Mouse (Mus musculus) lung, embryonic 16.5 days (tissue): Measurements from ENCODE around the gene Slco4c1. TPM values are rescaled to one million over a fixed set of nuclear protein-coding genes. Genes with fewer than 3 reads are reported as not detected.

Source experiments
- ATAC-seq: fragments of 200-750 bp; cut with Nextera tagmentation; 2 replicates; pipeline ENCODE4 v1.8.0; 2017; ENCODE audit warnings: low read depth, mild to moderate bottlenecking, moderate library complexity
- H3K27ac ChIP-seq: fragments of 300-500 bp; sonication (generic); 2 replicates; pipeline ENCODE4 v1.5.1; 2014; ENCODE audit warnings: mild to moderate bottlenecking, control low read depth, low read length
- H3K27me3 ChIP-seq: fragments of 300-500 bp; sonication (generic); 2 replicates; pipeline ENCODE4 v1.6.1; 2014; ENCODE audit warnings: low read depth, low read length, mixed read lengths; ENCODE audit not compliant: control insufficient read depth, insufficient read depth
- H3K36me3 ChIP-seq: fragments of 300-500 bp; sonication (generic); 2 replicates; pipeline ENCODE4 v1.6.1; 2014; ENCODE audit warnings: low read length; ENCODE audit not compliant: control insufficient read depth, insufficient read depth
- H3K4me1 ChIP-seq: fragments of 300-500 bp; sonication (generic); replicated peaks from 2 replicates; pipeline ENCODE4 v1.6.1; 2014; ENCODE audit warnings: low read length, mixed read lengths; ENCODE audit not compliant: control insufficient read depth, insufficient read depth
- H3K4me2 ChIP-seq: fragments of 300-500 bp; sonication (generic); 2 replicates; pipeline ENCODE4 v1.6.1; 2014; ENCODE audit warnings: low read depth, low read length, control low read depth
- H3K4me3 ChIP-seq: fragments of 300-500 bp; sonication (generic); 2 replicates; pipeline ENCODE4 v1.5.1; 2014; ENCODE audit warnings: mild to moderate bottlenecking, low read length, control low read depth
- H3K9ac ChIP-seq: fragments of 300-500 bp; sonication (generic); 2 replicates; pipeline ENCODE4 v1.6.1; 2014; ENCODE audit warnings: low read length, control low read depth
- H3K9me3 ChIP-seq: fragments of 300-500 bp; sonication (generic); 2 replicates; pipeline ENCODE4 v1.6.1; 2016; ENCODE audit warnings: low read length; ENCODE audit not compliant: control insufficient read depth
- WGBS: fragments of 180-500 bp; shearing (Covaris S2); extraction: QIAGEN DNeasy Blood & Tissue Kit; methylation state at CpG from one replicate; pipeline ENCODE4 v1.1.7; 2014; 5-methylcytosine and 5-hydroxymethylcytosine counted together
- polyA plus RNA-seq: library from polyadenylated mRNA; unstranded; fragments of >200 nt; fragmentation: Nextera tagmentation; extraction: Ambion mirVana; gene quantifications from 2 replicates; pipeline ENCODE4 v1.2.1, GENCODE M21; 2015

Slco4c1 gene
- polyA plus RNA-seq, 1 experiment from 2014 or later = 10.6 TPM

DNA sequence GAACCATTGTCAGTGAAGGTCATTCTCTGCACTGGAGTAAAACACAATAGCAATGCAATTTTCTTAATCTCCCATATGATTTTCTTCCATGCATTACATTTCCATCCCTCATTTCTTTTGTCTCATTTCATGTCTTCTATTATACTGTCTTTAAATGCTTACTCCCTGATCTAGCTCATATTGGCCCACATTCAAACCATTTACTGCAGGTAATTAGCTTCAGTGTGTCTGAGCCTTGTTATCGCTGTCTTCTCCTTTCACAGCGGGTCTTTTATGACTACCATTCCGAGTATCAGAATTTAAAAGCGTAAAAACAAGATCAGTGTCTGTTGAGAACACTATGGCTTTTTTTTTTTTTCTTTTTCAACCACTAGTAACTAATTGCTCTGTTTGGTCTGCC is 77.3 kb downstream of the Slco4c1 start:
- no peak overlapping the region for H3K27ac ChIP-seq
- H3K4me3 ChIP-seq = no peak overlapping the region
- no peaks in the 10 kb centered on the region for H3K27me3 ChIP-seq
- WGBS = 90% methylated on average over 4 of the region's 4 CpGs
- no peaks in the 10 kb centered on the region for H3K36me3 ChIP-seq
- H3K4me1 ChIP-seq = no peaks in the 10 kb centered on the region
- H3K9me3 ChIP-seq = no peaks in the 10 kb centered on the region
- no peak for ATAC-seq
- no peak overlapping the region for H3K9ac ChIP-seq
- H3K4me2 ChIP-seq = no peak overlapping the region

DNA sequence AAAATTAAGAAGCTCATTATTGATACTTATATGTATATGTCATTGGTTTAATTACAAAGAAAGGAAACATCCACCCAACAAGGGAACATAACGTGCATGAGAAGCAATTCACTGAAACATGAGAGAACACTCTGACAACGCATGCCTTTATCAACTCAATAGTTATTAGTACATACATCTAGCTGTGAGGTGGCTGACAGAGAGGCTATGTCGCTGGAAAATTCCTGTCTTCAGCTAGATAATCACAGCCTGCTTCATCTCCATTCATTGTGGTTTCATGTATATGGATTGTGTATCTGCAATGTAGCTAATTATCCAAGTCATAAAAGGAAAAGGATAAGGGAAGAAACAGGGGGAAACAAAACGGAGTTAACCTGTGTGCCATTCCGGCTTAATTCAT is 77.7 kb downstream of the Slco4c1 start:
- WGBS = 70% methylated on average over 5 of the region's 5 CpGs
- ATAC-seq = no peak
- no peaks in the 10 kb centered on the region for H3K36me3 ChIP-seq
- no peak overlapping the region for H3K4me3 ChIP-seq
- no peak overlapping the region for H3K4me2 ChIP-seq
- H3K4me1 ChIP-seq = no peaks in the 10 kb centered on the region
- no peak overlapping the region for H3K9ac ChIP-seq
- H3K27me3 ChIP-seq = no peaks in the 10 kb centered on the region
- H3K27ac ChIP-seq = no peak overlapping the region
- no peaks in the 10 kb centered on the region for H3K9me3 ChIP-seq

DNA sequence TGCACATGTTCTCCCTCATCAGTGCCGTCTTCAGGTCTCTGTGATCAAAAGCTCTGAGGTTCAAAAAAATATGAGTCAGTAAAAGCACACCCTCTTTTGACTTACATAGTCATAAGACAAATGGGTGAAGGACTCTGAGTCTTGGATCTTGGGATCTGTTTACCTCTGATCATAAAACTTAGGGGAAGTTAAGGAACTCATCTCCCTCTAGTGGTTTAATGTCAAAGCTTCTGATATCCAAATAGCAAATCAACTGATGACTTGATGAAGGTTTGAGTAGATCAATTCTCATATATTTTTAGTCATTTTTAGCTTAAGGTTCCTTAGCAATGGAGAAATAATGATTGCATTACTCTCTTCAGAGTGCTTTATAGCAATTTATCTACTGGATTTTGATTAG is 82.7 kb downstream of the Slco4c1 start:
- H3K4me2 ChIP-seq = no peak overlapping the region
- 81% methylated on average over 1 of the region's 1 CpGs for whole genome bisulfite sequencing
- H3K36me3 ChIP-seq = no peaks in the 10 kb centered on the region
- no peak overlapping the region for H3K9ac ChIP-seq
- H3K9me3 ChIP-seq = no peaks in the 10 kb centered on the region
- H3K27ac ChIP-seq = no peak overlapping the region
- no peak for ATAC-seq
- no peak overlapping the region for H3K4me3 ChIP-seq
- no peaks in the 10 kb centered on the region for H3K4me1 ChIP-seq
- H3K27me3 ChIP-seq = no peaks in the 10 kb centered on the region

DNA sequence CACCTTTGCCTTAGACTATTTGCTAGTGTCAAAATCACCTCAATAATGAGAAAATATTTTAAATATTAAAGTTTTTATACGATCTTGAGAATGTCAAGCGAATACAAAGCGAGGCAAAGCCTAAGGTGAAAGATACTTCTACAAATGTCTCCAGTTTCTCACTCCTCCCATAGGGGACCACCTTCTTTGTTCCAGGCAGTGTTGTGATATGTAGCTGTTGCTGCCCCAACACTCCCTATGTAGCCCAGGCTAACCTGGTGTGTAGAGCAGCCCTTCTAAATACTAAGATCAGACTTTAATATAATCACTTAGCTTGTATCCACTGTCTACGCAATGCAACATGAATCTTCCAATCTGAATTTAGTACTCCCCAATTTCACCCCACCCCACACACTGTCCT is 97.8 kb downstream of the Slco4c1 start:
- Histone ChIP-seq H3K4me3 (no peak overlapping the region), H3K36me3 (no peaks in the 10 kb centered on the region), H3K4me1 (no peaks in the 10 kb centered on the region), H3K9me3 (no peaks in the 10 kb centered on the region), H3K4me2 (no peak overlapping the region), H3K27me3 (no peaks in the 10 kb centered on the region), H3K9ac (no peak overlapping the region), H3K27ac (no peak overlapping the region)
- ATAC-seq = no peak
- 92% methylated on average over 4 of the region's 4 CpGs for WGBS

DNA sequence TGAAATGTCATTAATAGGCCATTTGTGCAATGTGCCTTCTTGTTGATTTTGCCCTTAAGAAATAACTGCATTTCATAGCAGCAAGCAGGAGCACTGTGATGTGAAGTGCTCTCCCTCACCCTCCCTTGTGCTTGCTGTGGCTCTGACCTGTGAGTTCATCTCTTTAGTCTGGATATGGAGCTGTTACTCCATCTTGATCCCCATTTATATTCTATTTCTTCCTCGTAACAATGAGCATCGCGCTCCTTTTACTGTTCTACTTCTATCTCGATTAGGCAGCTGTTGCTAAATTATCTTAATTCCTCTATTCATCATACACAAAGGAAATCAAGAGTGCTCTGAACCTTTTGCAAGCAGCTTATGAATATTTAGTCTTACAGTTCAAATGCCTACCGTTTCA is 98.3 kb downstream of the Slco4c1 start:
- WGBS = 85% methylated on average over 5 of the region's 5 CpGs
- Histone ChIP-seq H3K4me2 (no peak overlapping the region), H3K27ac (no peak overlapping the region), H3K27me3 (no peaks in the 10 kb centered on the region), H3K4me1 (no peaks in the 10 kb centered on the region), H3K4me3 (no peak overlapping the region), H3K9ac (no peak overlapping the region), H3K9me3 (no peaks in the 10 kb centered on the region), H3K36me3 (no peaks in the 10 kb centered on the region)
- ATAC-seq = no peak

DNA sequence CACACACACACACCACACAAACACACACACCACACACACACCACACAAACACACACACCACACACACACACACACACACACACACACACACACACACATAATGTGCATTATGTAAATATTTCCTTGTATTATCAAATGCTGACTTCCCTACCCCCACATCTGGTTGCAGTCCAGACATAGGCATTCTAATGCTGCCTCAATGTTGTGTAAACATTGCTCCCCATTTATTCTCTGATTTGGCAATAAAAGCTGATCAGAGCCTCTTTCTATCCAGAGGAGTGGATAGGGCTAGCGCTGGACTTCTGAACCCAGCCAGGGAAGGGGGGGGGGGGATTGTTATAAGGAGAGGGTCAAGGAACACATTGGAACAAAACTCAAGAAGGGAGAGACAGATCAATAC is 101.7 kb downstream of the Slco4c1 start:
- peak; percentile 77 for ATAC-seq
- 53% methylated on average over 1 of the region's 1 CpGs for WGBS
- H3K27ac ChIP-seq = no peak overlapping the region
- no peak overlapping the region for H3K4me3 ChIP-seq
- H3K4me2 ChIP-seq = no peak overlapping the region
- no peaks in the 10 kb centered on the region for H3K36me3 ChIP-seq
- no peaks in the 10 kb centered on the region for H3K27me3 ChIP-seq
- H3K9me3 ChIP-seq = no peaks in the 10 kb centered on the region
- no peak overlapping the region for H3K9ac ChIP-seq
- H3K4me1 ChIP-seq = no peaks in the 10 kb centered on the region

DNA sequence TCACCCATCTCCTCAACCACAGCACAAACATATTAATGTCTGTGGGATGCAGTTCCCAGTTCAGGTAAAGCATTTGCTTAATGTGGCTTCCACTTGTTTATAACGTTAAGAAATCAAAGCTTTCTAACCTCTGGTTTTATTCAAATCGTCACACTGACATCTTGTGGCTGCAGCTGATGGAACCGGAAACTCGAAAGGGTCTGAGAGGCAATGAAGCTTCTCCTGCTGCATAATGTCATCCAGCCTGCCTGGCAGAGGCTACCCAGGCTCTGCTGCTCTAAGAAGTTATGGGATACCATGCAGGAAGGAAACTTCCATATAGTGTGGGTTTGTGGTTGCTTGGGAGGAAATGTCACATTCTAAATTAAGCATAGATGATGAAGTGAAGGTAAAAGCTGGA is 103.7 kb downstream of the Slco4c1 start:
- H3K4me1 ChIP-seq = no peaks in the 10 kb centered on the region
- H3K9me3 ChIP-seq = no peaks in the 10 kb centered on the region
- H3K27ac ChIP-seq = no peak overlapping the region
- H3K36me3 ChIP-seq = no peaks in the 10 kb centered on the region
- H3K9ac ChIP-seq = no peak overlapping the region
- WGBS = 13% methylated on average over 4 of the region's 4 CpGs
- H3K4me2 ChIP-seq = no peak overlapping the region
- H3K4me3 ChIP-seq = no peak overlapping the region
- ATAC-seq = 0 out of 2 replicates have a peak, but pooled peaks have one; percentile 31
- no peaks in the 10 kb centered on the region for H3K27me3 ChIP-seq

DNA sequence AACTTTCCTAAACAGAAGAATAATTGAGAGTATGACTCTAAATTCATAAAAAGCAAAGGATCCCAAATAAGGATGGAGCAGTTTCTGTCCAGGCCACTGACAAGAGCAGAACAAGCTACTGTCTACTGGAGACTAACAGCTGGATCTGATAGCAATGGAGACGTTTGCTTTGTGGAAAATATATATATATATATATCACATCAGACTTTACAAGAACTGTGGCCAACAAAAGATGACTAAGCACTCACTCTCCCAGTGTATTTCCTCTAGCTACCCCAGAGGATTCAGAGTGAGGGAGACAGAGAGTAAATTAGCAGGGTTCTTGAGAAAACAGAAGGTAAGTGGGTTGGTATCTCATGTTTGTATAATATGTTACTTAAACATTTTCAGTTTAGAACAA is 105.4 kb downstream of the Slco4c1 start:
- ATAC-seq = no peak
- no peaks in the 10 kb centered on the region for H3K9me3 ChIP-seq
- 10% methylated on average over 1 of the region's 1 CpGs for WGBS
- no peak overlapping the region for H3K9ac ChIP-seq
- H3K27ac ChIP-seq = no peak overlapping the region
- no peaks in the 10 kb centered on the region for H3K4me1 ChIP-seq
- no peaks in the 10 kb centered on the region for H3K27me3 ChIP-seq
- no peaks in the 10 kb centered on the region for H3K36me3 ChIP-seq
- no peak overlapping the region for H3K4me3 ChIP-seq
- H3K4me2 ChIP-seq = no peak overlapping the region
